Mouse (Mus musculus) mature B cell (primary cell): ENCODE measurements around the gene Erap1.
"Not testable (repeated sequence)": the region's sequence is repeated elsewhere in the genome, so short reads cannot be mapped to it uniquely, and the experiment has no call there.

Source experiments
- in situ Hi-C: fragments of 300-500 bp; cut with MboI; formaldehyde crosslinking; loops from 2 replicates; pipeline ENCODE4 v1.14.3; 2019

Erap1 gene

GRCm38 (mm10) chr13:74638793-74639711 is at the start of gene Erap1:
Gene Erap1, plus strand, starts transcription at chr13:74639568.
- in situ Hi-C loops: loop anchor here (10.0 kb wide), 1 partner anchor 216 kb away; no protein-coding TSS in a partner anchor

GRCm38 (mm10) chr13:74591401-74591821 is 48.0 kb upstream of the Erap1 start:
- in situ Hi-C loops: not testable (repeated sequence)

- in situ Hi-C loops: not testable (repeated sequence)
These were observed 47.5 kb upstream of the Erap1 start for GRCm38 (mm10) chr13:74591828-74592227.

- in situ Hi-C loops: not testable (repeated sequence)
These were observed 42.3 kb upstream of the Erap1 start for GRCm38 (mm10) chr13:74597022-74597421.

GRCm38 (mm10) chr13:74601776-74602175 is 37.6 kb upstream of the Erap1 start:
- in situ Hi-C loops: not testable (repeated sequence)

GRCm38 (mm10) chr13:74617163-74618019 is 22.0 kb upstream of the Erap1 start:
- in situ Hi-C loops: not testable (repeated sequence)

DNA sequence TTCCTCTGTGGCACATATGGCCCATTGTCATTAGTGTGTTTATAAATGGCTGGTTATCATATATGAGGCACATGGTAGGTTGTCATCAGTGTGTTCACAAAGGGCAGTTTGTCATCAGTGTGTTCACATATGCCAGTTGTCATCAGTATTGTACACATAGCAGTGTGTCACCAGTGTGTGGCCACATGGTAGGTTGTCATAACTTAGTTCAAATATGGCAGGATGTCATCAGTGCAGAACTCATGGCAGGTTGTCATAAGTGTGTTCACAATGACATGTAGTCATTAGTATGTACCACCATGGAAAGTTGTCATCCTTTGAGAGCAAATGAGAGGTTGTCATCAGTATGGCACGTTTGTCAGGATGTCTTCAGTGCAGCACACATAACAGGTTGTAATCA is 7.0 kb upstream of the Erap1 start:
- in situ Hi-C loops: loop anchor here (10.0 kb wide), 1 partner anchor 222 kb away; no protein-coding TSS in a partner anchor

GRCm38 (mm10) chr13:74632857-74633256 is 6.5 kb upstream of the Erap1 start:
- in situ Hi-C loops: loop anchor here (10.0 kb wide), 1 partner anchor 222 kb away; no protein-coding TSS in a partner anchor

- in situ Hi-C loops: loop anchor here (10.0 kb wide), 1 partner anchor 215 kb away; no protein-coding TSS in a partner anchor
These were observed 549 bp downstream of the Erap1 start for GRCm38 (mm10) chr13:74639712-74640522.

- in situ Hi-C loops: not testable (repeated sequence)
These were observed 1.2 kb downstream of the Erap1 start for GRCm38 (mm10) chr13:74640523-74640920.

GRCm38 (mm10) chr13:74695497-74696193 is 56.3 kb downstream of the Erap1 start:
- in situ Hi-C loops: no loop called here

DNA sequence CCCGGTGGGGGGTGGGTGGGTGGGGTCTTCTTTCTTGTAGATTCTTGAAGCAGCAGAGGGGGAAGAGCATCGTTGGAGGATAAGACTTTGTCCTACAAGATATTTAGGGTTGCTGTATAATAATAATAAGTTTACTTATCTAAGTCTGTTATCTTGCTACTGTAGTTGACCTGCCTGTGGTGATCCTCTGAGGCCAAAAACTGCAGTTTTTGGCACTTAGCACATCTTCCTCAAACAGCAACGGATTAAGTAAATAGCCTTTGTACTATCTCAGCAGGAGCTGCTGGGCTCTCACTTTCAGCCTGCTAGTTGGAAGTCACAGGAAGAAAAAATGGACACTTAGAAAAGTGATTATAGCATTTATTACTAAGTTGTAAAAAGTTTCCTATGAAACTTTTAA is 56.9 kb downstream of the Erap1 start:
- in situ Hi-C loops: no loop called here

GRCm38 (mm10) chr13:74719002-74719401 is 79.6 kb downstream of the Erap1 start:
- in situ Hi-C loops: no loop called here

DNA sequence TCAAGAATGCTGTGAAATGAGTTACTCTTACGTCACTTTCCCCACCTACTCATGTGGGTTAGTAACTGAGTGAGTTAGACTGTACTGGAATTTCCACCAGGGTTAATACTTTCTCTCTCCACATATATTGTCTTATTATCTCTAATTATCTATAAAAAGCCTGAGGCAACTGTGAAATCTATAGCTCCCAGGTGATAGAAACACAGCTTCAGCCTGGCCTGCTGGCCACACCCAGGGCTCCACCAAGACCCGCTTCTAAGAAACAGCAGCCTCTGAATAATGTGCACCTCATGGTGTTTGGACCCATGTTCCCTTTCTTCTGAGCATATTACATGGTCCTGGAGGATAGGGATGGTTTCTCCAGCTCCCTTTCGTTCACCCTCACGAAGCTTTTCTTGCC is 94.4 kb downstream of the Erap1 start:
- in situ Hi-C loops: no loop called here

DNA sequence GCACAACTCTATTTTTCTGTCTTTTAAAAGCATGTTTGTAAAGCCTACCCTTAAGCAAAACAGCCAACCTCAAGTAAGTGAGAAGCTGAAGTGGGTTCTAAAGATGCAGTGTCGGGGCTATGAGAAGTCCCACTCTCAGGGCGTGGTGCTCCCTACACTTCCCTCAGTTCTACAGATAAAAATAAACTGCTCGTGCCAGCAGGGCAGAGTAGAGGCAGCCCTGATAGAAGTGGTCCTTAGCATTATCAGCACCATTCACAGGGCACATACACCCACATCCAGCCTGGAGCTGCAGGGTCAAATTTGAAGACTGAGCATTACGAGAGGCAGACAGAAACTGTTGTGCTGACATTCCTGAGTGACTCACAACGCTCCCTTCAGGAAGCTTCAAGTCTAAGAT is 96.5 kb downstream of the Erap1 start:
- in situ Hi-C loops: no loop called here

DNA sequence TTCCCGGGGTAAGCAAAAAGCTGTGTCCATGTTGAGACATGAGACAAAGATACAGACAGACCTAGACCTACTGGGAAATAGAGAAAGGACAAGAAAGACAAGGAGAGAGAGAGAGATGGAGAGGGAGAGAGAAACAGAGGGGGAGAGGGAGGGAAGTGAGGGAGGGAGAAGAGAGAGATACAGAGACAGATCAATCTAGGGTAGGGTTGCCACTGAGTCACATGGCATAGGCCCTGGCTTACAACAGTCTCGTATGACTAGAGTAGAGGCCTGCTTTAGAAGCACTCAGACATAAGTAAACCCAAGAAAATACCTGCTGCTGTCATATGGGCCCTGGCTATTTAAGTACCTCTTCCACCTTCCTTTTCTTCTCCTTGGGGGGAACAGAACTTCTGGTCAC is 97.0 kb downstream of the Erap1 start:
- in situ Hi-C loops: no loop called here
